Mouse (Mus musculus): ENCODE data around the gene Cp.

- no peak for TF ChIP-seq GATA1 (IDR thresholded peaks at IDR 0.05; ENCODE audit: borderline replicate concordance, low read length)
- no peak for TF ChIP-seq FLI1 (IDR thresholded peaks at IDR 0.05; ENCODE audit: low read length)
Observed at GRCm38 (mm10) chr3:19960570-19961114, 3.8 kb downstream of the Cp start.
